Mouse (Mus musculus): ENCODE results near the gene Plekha4. TPM values are rescaled to one million over a fixed set of nuclear protein-coding genes. Genes with fewer than 3 reads are reported as not detected.

Plekha4 gene
- polyA plus RNA-seq, 1 experiment from 2014 or later: 1.1 TPM

- H3K9me3 ChIP-seq (replicated peaks; ENCODE audit: control insufficient read depth, low read length): no peaks in the 10 kb centered on the region
- H3K27ac ChIP-seq (ENCODE audit: low read depth, low read length): no peak overlapping the region
- H3K4me1 ChIP-seq (ENCODE audit: control insufficient read depth, insufficient read depth, low read length): no peaks in the 10 kb centered on the region
- no peaks in the 10 kb centered on the region for H3K36me3 ChIP-seq (ENCODE audit: control insufficient read depth, insufficient read depth, low read length)
- no peak overlapping the region for H3K4me3 ChIP-seq (ENCODE audit: low read depth, low read length)
- no peak for ATAC-seq (replicated peaks; ENCODE audit: insufficient number of reproducible peaks, low FRiP score, low TSS enrichment)
- no peak overlapping the region; the same call in 1 of the 2 replicates for H3K4me2 ChIP-seq
- H3K9ac ChIP-seq (ENCODE audit: low read depth, low read length): no peak overlapping the region
- WGBS (ENCODE audit: insufficient replicate concordance): 18% methylated on average over 8 of the region's 8 CpGs
- H3K27me3 ChIP-seq (ENCODE audit: control insufficient read depth, insufficient read depth, low read length): no peaks in the 10 kb centered on the region
Observed at GRCm38 (mm10) chr7:45555787-45556186, 29.7 kb downstream of the Plekha4 start.

- WGBS (ENCODE audit: insufficient replicate concordance): 49% methylated on average over 6 of the region's 6 CpGs
- no peaks in the 10 kb centered on the region for H3K27me3 ChIP-seq (ENCODE audit: control insufficient read depth, insufficient read depth, low read length)
- H3K4me3 ChIP-seq (ENCODE audit: low read depth, low read length): no peak overlapping the region
- no peaks in the 10 kb centered on the region for H3K9me3 ChIP-seq (replicated peaks; ENCODE audit: control insufficient read depth, low read length)
- no peak overlapping the region for H3K27ac ChIP-seq (ENCODE audit: low read depth, low read length)
- H3K9ac ChIP-seq (ENCODE audit: low read depth, low read length): no peak overlapping the region
- H3K4me1 ChIP-seq (ENCODE audit: control insufficient read depth, insufficient read depth, low read length): peaks cover 11% of the 10 kb centered on the region
- ATAC-seq (replicated peaks; ENCODE audit: insufficient number of reproducible peaks, low FRiP score, low TSS enrichment): no peak
- H3K36me3 ChIP-seq (ENCODE audit: control insufficient read depth, insufficient read depth, low read length): no peaks in the 10 kb centered on the region
- no peak overlapping the region for H3K4me2 ChIP-seq
Observed at GRCm38 (mm10) chr7:45558907-45559306, 32.8 kb downstream of the Plekha4 start.

GRCm38 (mm10) chr7:45560241-45560640 is 34.1 kb downstream of the Plekha4 start:
- Histone ChIP-seq H3K9me3 (replicated peaks; ENCODE audit: control insufficient read depth, low read length) (no peaks in the 10 kb centered on the region), H3K27ac (ENCODE audit: low read depth, low read length) (no peak overlapping the region), H3K4me3 (ENCODE audit: low read depth, low read length) (no peak overlapping the region), H3K9ac (ENCODE audit: low read depth, low read length) (no peak overlapping the region), H3K4me1 (ENCODE audit: control insufficient read depth, insufficient read depth, low read length) (peaks cover 11% of the 10 kb centered on the region), H3K27me3 (ENCODE audit: control insufficient read depth, insufficient read depth, low read length) (no peaks in the 10 kb centered on the region), H3K4me2 (no peak overlapping the region), H3K36me3 (ENCODE audit: control insufficient read depth, insufficient read depth, low read length) (no peaks in the 10 kb centered on the region)
- 75% methylated on average over 7 of the region's 7 CpGs for WGBS (ENCODE audit: insufficient replicate concordance)
- ATAC-seq (replicated peaks; ENCODE audit: insufficient number of reproducible peaks, low FRiP score, low TSS enrichment): no peak

GRCm38 (mm10) chr7:45560843-45561623 is 34.9 kb downstream of the Plekha4 start:
- WGBS (ENCODE audit: insufficient replicate concordance): 23% methylated on average over 17 of the region's 17 CpGs
- Histone ChIP-seq H3K36me3 (ENCODE audit: control insufficient read depth, insufficient read depth, low read length) (no peaks in the 10 kb centered on the region), H3K27ac (ENCODE audit: low read depth, low read length) (no peak overlapping the region), H3K27me3 (ENCODE audit: control insufficient read depth, insufficient read depth, low read length) (no peaks in the 10 kb centered on the region), H3K9ac (ENCODE audit: low read depth, low read length) (peak overlapping the region; percentile 30; the same call in 1 of the 2 replicates), H3K4me1 (ENCODE audit: control insufficient read depth, insufficient read depth, low read length) (peaks cover 11% of the 10 kb centered on the region), H3K9me3 (replicated peaks; ENCODE audit: control insufficient read depth, low read length) (no peaks in the 10 kb centered on the region), H3K4me2 (peak overlapping the region; percentile 37), H3K4me3 (ENCODE audit: low read depth, low read length) (no peak overlapping the region)
- ATAC-seq (replicated peaks; ENCODE audit: insufficient number of reproducible peaks, low FRiP score, low TSS enrichment): no peak

- 47% methylated on average over 12 of the region's 12 CpGs for WGBS (ENCODE audit: insufficient replicate concordance)
- peak overlapping the region; percentile 29 for H3K4me2 ChIP-seq
- H3K4me3 ChIP-seq (ENCODE audit: low read depth, low read length): 0 out of 2 replicates have a peak overlapping the region, but pooled peaks have one; percentile 0
- peak overlapping the region; percentile 30; the same call in 1 of the 2 replicates for H3K9ac ChIP-seq (ENCODE audit: low read depth, low read length)
- H3K36me3 ChIP-seq (ENCODE audit: control insufficient read depth, insufficient read depth, low read length): no peaks in the 10 kb centered on the region
- peaks cover 11% of the 10 kb centered on the region for H3K4me1 ChIP-seq (ENCODE audit: control insufficient read depth, insufficient read depth, low read length)
- no peaks in the 10 kb centered on the region for H3K9me3 ChIP-seq (replicated peaks; ENCODE audit: control insufficient read depth, low read length)
- 0 out of 2 replicates have a peak, but pooled peaks have one; percentile 19 for ATAC-seq (replicated peaks; ENCODE audit: insufficient number of reproducible peaks, low FRiP score, low TSS enrichment)
- no peak overlapping the region for H3K27ac ChIP-seq (ENCODE audit: low read depth, low read length)
- H3K27me3 ChIP-seq (ENCODE audit: control insufficient read depth, insufficient read depth, low read length): no peaks in the 10 kb centered on the region
Observed at GRCm38 (mm10) chr7:45561624-45562520, 35.7 kb downstream of the Plekha4 start.

GRCm38 (mm10) chr7:45564811-45565210 is 38.7 kb downstream of the Plekha4 start:
- Histone ChIP-seq H3K4me2 (no peak overlapping the region), H3K36me3 (ENCODE audit: control insufficient read depth, insufficient read depth, low read length) (no peaks in the 10 kb centered on the region), H3K9me3 (replicated peaks; ENCODE audit: control insufficient read depth, low read length) (no peaks in the 10 kb centered on the region), H3K4me1 (ENCODE audit: control insufficient read depth, insufficient read depth, low read length) (peaks cover 20% of the 10 kb centered on the region), H3K27me3 (ENCODE audit: control insufficient read depth, insufficient read depth, low read length) (no peaks in the 10 kb centered on the region), H3K4me3 (ENCODE audit: low read depth, low read length) (no peak overlapping the region), H3K9ac (ENCODE audit: low read depth, low read length) (no peak overlapping the region), H3K27ac (ENCODE audit: low read depth, low read length) (no peak overlapping the region)
- no peak for ATAC-seq (replicated peaks; ENCODE audit: insufficient number of reproducible peaks, low FRiP score, low TSS enrichment)
- 54% methylated on average over 2 of the region's 2 CpGs for WGBS (ENCODE audit: insufficient replicate concordance)

- no peak overlapping the region for H3K9ac ChIP-seq (ENCODE audit: low read depth, low read length)
- no peaks in the 10 kb centered on the region for H3K27me3 ChIP-seq (ENCODE audit: control insufficient read depth, insufficient read depth, low read length)
- ATAC-seq (replicated peaks; ENCODE audit: insufficient number of reproducible peaks, low FRiP score, low TSS enrichment): no peak
- no peak overlapping the region for H3K4me3 ChIP-seq (ENCODE audit: low read depth, low read length)
- no peak overlapping the region for H3K4me2 ChIP-seq
- WGBS (ENCODE audit: insufficient replicate concordance): 85% methylated on average over 9 of the region's 9 CpGs
- peaks cover 20% of the 10 kb centered on the region for H3K4me1 ChIP-seq (ENCODE audit: control insufficient read depth, insufficient read depth, low read length)
- H3K36me3 ChIP-seq (ENCODE audit: control insufficient read depth, insufficient read depth, low read length): no peaks in the 10 kb centered on the region
- H3K9me3 ChIP-seq (replicated peaks; ENCODE audit: control insufficient read depth, low read length): no peaks in the 10 kb centered on the region
- H3K27ac ChIP-seq (ENCODE audit: low read depth, low read length): no peak overlapping the region
Observed at GRCm38 (mm10) chr7:45565446-45565845, 39.3 kb downstream of the Plekha4 start.

GRCm38 (mm10) chr7:45567112-45567779 is 41.1 kb downstream of the Plekha4 start:
- no peaks in the 10 kb centered on the region for H3K27me3 ChIP-seq (ENCODE audit: control insufficient read depth, insufficient read depth, low read length)
- H3K27ac ChIP-seq (ENCODE audit: low read depth, low read length): peak overlapping the region; percentile 82
- H3K4me1 ChIP-seq (ENCODE audit: control insufficient read depth, insufficient read depth, low read length): peaks cover 22% of the 10 kb centered on the region
- H3K36me3 ChIP-seq (ENCODE audit: control insufficient read depth, insufficient read depth, low read length): no peaks in the 10 kb centered on the region
- ATAC-seq (replicated peaks; ENCODE audit: insufficient number of reproducible peaks, low FRiP score, low TSS enrichment): no peak
- 0 out of 2 replicates have a peak overlapping the region, but pooled peaks have one; percentile 10 for H3K9ac ChIP-seq (ENCODE audit: low read depth, low read length)
- H3K4me3 ChIP-seq (ENCODE audit: low read depth, low read length): no peak overlapping the region
- H3K4me2 ChIP-seq: peak overlapping the region; percentile 81
- no peaks in the 10 kb centered on the region for H3K9me3 ChIP-seq (replicated peaks; ENCODE audit: control insufficient read depth, low read length)
- 72% methylated on average over 8 of the region's 8 CpGs for WGBS (ENCODE audit: insufficient replicate concordance)
